Mouse (Mus musculus): ENCODE results near the gene Hoxa4. TPM values are rescaled to one million over a fixed set of nuclear protein-coding genes. Genes with fewer than 3 reads are reported as not detected.

The Hoxa4 gene
- polyA plus RNA-seq, 1 experiment from 2014 or later, result 1.4 TPM

DNA sequence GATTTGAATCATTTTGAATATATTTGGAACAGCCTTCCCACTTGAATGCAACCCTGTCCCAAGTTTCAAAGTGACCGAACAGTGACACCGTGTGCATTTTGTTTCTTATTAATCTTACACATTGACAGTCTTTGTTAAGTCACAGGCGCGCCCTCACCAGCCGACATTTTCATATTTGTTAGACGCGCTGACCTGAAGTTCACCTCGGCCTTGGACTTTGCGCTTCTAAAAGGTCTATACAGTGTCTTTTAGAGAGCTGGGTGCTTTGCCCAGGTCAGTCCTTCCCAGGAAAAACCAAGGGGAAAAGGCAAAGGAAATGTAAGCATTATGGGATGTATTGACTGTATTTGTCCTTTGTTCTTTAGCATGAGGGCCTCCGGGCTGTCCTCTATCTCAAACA, 3.1 kb upstream of the Hoxa4 start:
- Histone ChIP-seq H3K9me3 (ENCODE audit: low read length) (no peaks in the 10 kb centered on the region), H3K4me3 (ENCODE audit: low read length) (no peak overlapping the region), H3K9ac (replicated peaks; ENCODE audit: low read length) (no peak overlapping the region), H3K36me3 (ENCODE audit: insufficient read depth, low read length) (no peaks in the 10 kb centered on the region), H3K4me1 (ENCODE audit: insufficient read depth, low read length) (peaks cover 88% of the 10 kb centered on the region), H3K27me3 (ENCODE audit: insufficient read depth, low read length) (no peaks in the 10 kb centered on the region), H3K27ac (ENCODE audit: low read length) (no peak overlapping the region), H3K4me2 (replicated peaks; ENCODE audit: low read depth, low read length) (no peak overlapping the region)
- ATAC-seq (ENCODE audit: low FRiP score, low TSS enrichment), result no peak
- WGBS, result 25% methylated on average over 10 of the region's 10 CpGs

DNA sequence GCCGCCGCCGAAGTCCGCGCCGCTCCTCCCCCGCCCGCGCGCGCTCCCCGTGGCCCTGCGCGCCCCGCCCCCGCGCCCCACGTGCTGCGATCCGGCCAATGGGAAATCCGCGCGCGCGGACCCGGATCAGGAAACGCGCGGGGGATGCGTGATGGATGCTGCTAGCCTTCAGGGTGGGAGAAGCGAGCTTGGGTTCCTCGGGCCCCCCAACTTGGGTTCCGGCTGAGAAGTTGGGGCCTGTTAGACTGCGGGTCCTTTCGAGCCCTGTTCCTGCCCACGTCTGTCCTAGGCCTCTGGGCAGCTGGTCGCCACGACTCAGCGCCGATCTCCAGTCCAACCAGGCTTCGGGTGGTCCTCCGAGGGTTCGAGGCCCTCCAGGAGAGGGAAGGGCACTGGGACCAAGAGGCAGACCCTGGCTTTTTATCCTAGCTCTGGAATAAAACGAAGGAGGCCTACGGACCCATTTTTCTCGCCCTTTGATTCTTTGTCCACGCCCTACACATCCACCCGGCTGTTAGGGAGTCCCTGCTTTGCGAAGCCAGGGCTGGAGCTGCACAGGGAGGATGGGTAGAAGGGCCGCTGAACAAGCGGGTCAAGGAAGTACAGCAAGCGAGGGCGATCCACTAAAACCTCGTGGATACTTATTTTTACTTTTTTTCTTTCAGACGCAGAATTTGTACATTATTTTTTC, 452 bp upstream of the Hoxa4 start:
- WGBS, result under 1% methylated on average over 46 of the region's 55 CpGs
- Histone ChIP-seq H3K27me3 (ENCODE audit: insufficient read depth, low read length) (no peaks in the 10 kb centered on the region), H3K27ac (ENCODE audit: low read length) (peak overlapping the region; percentile 91), H3K36me3 (ENCODE audit: insufficient read depth, low read length) (0 out of 2 replicates have a peak, but pooled peaks cover 2% of the 10 kb centered on the region), H3K9me3 (ENCODE audit: low read length) (no peaks in the 10 kb centered on the region), H3K4me3 (ENCODE audit: low read length) (peak overlapping the region; percentile 66), H3K4me1 (ENCODE audit: insufficient read depth, low read length) (peaks cover 91% of the 10 kb centered on the region), H3K9ac (replicated peaks; ENCODE audit: low read length) (peak overlapping the region; percentile 77), H3K4me2 (replicated peaks; ENCODE audit: low read depth, low read length) (peak overlapping the region; percentile 97)
- ATAC-seq (ENCODE audit: low FRiP score, low TSS enrichment), result peak; percentile 54

DNA sequence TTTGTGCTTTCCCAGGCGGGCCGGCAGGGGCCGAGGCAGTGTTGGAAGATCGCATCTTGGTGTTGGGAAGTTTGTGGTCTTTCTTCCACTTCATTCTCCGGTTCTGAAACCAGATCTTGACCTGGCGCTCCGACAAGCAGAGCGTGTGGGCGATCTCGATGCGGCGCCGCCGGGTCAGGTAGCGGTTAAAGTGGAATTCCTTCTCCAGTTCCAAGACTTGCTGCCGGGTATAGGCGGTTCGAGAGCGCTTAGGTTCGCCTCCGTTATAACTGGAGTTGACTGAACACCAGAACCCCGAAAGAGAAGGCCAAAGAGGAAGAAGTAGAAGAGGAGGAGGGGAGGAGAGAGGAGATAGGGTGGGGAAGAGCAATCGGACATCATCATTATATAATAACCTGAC, 1.1 kb downstream of the Hoxa4 start:
- H3K36me3 ChIP-seq (ENCODE audit: insufficient read depth, low read length), result peaks cover 2% of the 10 kb centered on the region; the same call in 1 of the 2 replicates
- H3K4me2 ChIP-seq (replicated peaks; ENCODE audit: low read depth, low read length), result peak overlapping the region; percentile 97
- 5% methylated on average over 23 of the region's 23 CpGs for WGBS
- peak overlapping the region; percentile 95 for H3K27ac ChIP-seq (ENCODE audit: low read length)
- H3K9me3 ChIP-seq (ENCODE audit: low read length), result no peaks in the 10 kb centered on the region
- no peak for ATAC-seq (ENCODE audit: low FRiP score, low TSS enrichment)
- peak overlapping the region; percentile 93; the same call in 1 of the 2 replicates for H3K9ac ChIP-seq (replicated peaks; ENCODE audit: low read length)
- peak overlapping the region; percentile 66 for H3K4me3 ChIP-seq (ENCODE audit: low read length)
- H3K27me3 ChIP-seq (ENCODE audit: insufficient read depth, low read length), result no peaks in the 10 kb centered on the region
- peaks cover 91% of the 10 kb centered on the region for H3K4me1 ChIP-seq (ENCODE audit: insufficient read depth, low read length)

DNA sequence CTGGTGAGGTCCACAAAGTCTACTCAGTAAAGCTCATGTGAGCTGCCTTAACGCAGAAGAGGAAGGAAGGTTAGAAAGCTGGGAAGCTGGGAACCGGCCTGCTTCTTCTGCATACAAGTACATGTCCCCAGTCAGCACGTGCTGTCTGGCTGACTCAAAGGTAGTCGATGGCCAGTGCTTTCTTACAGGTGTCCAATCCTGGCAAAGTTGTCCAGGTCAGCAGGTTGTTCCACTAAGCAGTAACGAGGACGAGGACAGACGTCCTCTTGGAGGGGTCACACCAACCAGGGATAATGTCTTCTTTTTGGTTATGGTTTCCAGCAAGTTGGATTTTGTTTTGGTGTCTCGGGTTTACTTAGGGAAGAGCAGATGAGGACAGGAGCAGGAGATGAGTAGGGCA, 1.6 kb downstream of the Hoxa4 start:
- H3K27ac ChIP-seq (ENCODE audit: low read length), result peak overlapping the region; percentile 95
- peaks cover 92% of the 10 kb centered on the region for H3K4me1 ChIP-seq (ENCODE audit: insufficient read depth, low read length)
- peak overlapping the region; percentile 97 for H3K4me2 ChIP-seq (replicated peaks; ENCODE audit: low read depth, low read length)
- no peaks in the 10 kb centered on the region for H3K27me3 ChIP-seq (ENCODE audit: insufficient read depth, low read length)
- no peak for ATAC-seq (ENCODE audit: low FRiP score, low TSS enrichment)
- H3K9me3 ChIP-seq (ENCODE audit: low read length), result no peaks in the 10 kb centered on the region
- WGBS, result 29% methylated on average over 8 of the region's 8 CpGs
- peaks cover 2% of the 10 kb centered on the region; the same call in 1 of the 2 replicates for H3K36me3 ChIP-seq (ENCODE audit: insufficient read depth, low read length)
- H3K4me3 ChIP-seq (ENCODE audit: low read length), result no peak overlapping the region; the same call in 1 of the 2 replicates
- peak overlapping the region; percentile 93; the same call in 1 of the 2 replicates for H3K9ac ChIP-seq (replicated peaks; ENCODE audit: low read length)

DNA sequence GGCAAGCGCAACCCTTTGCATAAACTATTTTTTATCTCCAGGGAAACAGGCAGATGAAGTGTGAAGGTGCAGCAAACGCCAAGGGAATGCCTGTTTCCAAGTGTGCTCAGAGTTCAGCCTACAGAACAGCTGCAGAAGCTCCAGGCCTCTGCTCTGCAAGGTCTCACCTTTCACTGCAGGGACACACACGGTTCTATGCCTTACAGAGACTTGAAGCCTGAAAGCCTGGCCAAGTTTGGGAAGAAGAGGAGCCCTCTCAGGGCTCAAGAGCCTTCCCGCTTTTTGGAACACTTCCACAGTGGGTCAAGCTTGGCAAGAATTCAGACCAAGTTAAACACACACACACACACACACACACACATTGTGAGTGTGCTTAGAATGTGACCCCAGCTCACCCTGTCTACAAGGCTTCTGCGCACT, 2.4 kb downstream of the Hoxa4 start:
- peaks cover 92% of the 10 kb centered on the region for H3K4me1 ChIP-seq (ENCODE audit: insufficient read depth, low read length)
- peaks cover 2% of the 10 kb centered on the region; the same call in 1 of the 2 replicates for H3K36me3 ChIP-seq (ENCODE audit: insufficient read depth, low read length)
- H3K4me2 ChIP-seq (replicated peaks; ENCODE audit: low read depth, low read length), result 0 out of 2 replicates have a peak overlapping the region, but pooled peaks have one; percentile 12
- no peaks in the 10 kb centered on the region for H3K9me3 ChIP-seq (ENCODE audit: low read length)
- peak overlapping the region; percentile 24; the same call in 1 of the 2 replicates for H3K9ac ChIP-seq (replicated peaks; ENCODE audit: low read length)
- 29% methylated on average over 5 of the region's 5 CpGs for WGBS
- ATAC-seq (ENCODE audit: low FRiP score, low TSS enrichment), result no peak
- no peaks in the 10 kb centered on the region for H3K27me3 ChIP-seq (ENCODE audit: insufficient read depth, low read length)
- no peak overlapping the region for H3K4me3 ChIP-seq (ENCODE audit: low read length)
- H3K27ac ChIP-seq (ENCODE audit: low read length), result peak overlapping the region; percentile 95

DNA sequence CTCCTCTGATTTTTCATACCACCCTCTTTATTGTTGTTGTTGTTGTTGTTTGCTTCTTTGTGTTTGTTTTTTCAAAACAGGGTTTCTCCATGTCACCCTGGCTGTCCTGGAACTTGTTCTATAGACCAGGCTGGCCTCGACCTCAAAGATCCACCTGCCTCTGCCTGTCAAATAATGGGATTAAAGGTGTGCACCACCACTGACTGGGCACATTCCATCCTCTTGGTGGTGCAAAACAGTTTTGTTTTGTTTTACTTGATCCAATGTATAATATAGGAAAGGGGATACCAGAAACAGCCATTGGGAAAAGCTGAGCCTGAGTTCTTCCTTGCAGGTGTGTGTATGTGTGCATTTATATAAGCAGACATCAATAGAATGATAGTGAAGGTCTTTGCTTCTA, 5.1 kb downstream of the Hoxa4 start:
- Histone ChIP-seq H3K9ac (replicated peaks; ENCODE audit: low read length) (no peak overlapping the region), H3K4me2 (replicated peaks; ENCODE audit: low read depth, low read length) (no peak overlapping the region), H3K27ac (ENCODE audit: low read length) (no peak overlapping the region), H3K36me3 (ENCODE audit: insufficient read depth, low read length) (peaks cover 2% of the 10 kb centered on the region; the same call in 1 of the 2 replicates), H3K4me1 (ENCODE audit: insufficient read depth, low read length) (peaks cover 97% of the 10 kb centered on the region), H3K9me3 (ENCODE audit: low read length) (no peaks in the 10 kb centered on the region), H3K27me3 (ENCODE audit: insufficient read depth, low read length) (no peaks in the 10 kb centered on the region), H3K4me3 (ENCODE audit: low read length) (no peak overlapping the region)
- WGBS, result 64% methylated on average over 1 of the region's 1 CpGs
- ATAC-seq (ENCODE audit: low FRiP score, low TSS enrichment), result no peak

DNA sequence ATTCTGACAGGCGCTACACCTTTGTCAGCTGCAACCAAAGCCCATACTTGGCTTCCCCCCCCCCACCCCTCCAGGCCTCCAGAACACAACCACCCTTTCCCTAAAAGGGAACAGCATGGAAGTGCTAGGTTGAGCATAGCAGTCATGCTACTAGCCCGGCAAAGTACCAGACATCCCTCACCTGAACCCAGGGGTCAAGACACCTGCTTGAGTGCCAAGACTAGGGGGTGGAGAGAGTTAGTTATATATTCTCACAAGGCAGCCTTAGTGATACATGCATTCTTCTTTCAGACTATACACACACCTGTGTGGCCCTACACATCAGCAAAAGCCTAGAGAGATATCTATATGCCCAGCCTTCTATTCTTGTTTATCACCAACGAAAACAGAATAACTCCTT, 5.7 kb downstream of the Hoxa4 start:
- H3K4me2 ChIP-seq (replicated peaks; ENCODE audit: low read depth, low read length), result peak overlapping the region; percentile 44
- H3K36me3 ChIP-seq (ENCODE audit: insufficient read depth, low read length), result peaks cover 2% of the 10 kb centered on the region; the same call in 1 of the 2 replicates
- H3K9ac ChIP-seq (replicated peaks; ENCODE audit: low read length), result no peak overlapping the region
- H3K27me3 ChIP-seq (ENCODE audit: insufficient read depth, low read length), result no peaks in the 10 kb centered on the region
- H3K4me1 ChIP-seq (ENCODE audit: insufficient read depth, low read length), result peaks cover 99% of the 10 kb centered on the region
- no peaks in the 10 kb centered on the region for H3K9me3 ChIP-seq (ENCODE audit: low read length)
- 30% methylated on average over 3 of the region's 3 CpGs for WGBS
- H3K27ac ChIP-seq (ENCODE audit: low read length), result peak overlapping the region; percentile 97; the same call in 1 of the 2 replicates
- no peak for ATAC-seq (ENCODE audit: low FRiP score, low TSS enrichment)
- H3K4me3 ChIP-seq (ENCODE audit: low read length), result no peak overlapping the region

DNA sequence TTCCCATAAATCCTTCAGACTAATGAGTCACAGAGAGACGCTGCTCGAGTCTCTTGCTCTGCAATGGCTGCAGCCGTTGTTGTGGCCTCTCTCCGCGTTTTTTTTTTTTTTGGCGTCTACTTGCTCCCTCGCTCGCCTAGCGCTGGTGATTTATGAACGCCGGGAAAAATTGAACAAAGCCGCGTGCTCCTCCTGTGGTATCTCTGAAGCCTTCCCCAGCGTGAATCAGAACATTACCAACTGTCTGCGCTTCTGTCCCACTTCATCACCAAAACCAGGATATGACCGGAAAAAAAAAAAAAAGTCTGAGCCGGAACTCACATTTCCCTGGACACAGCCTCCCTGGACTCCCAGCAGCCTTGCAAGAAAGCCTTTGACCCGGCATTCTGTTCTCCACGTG, 6.3 kb downstream of the Hoxa4 start:
- no peak for ATAC-seq (ENCODE audit: low FRiP score, low TSS enrichment)
- peak overlapping the region; percentile 20 for H3K9ac ChIP-seq (replicated peaks; ENCODE audit: low read length)
- H3K4me3 ChIP-seq (ENCODE audit: low read length), result no peak overlapping the region
- peaks cover 2% of the 10 kb centered on the region; the same call in 1 of the 2 replicates for H3K36me3 ChIP-seq (ENCODE audit: insufficient read depth, low read length)
- no peaks in the 10 kb centered on the region for H3K27me3 ChIP-seq (ENCODE audit: insufficient read depth, low read length)
- no peaks in the 10 kb centered on the region for H3K9me3 ChIP-seq (ENCODE audit: low read length)
- peak overlapping the region; percentile 97 for H3K27ac ChIP-seq (ENCODE audit: low read length)
- peak overlapping the region; percentile 44 for H3K4me2 ChIP-seq (replicated peaks; ENCODE audit: low read depth, low read length)
- WGBS, result 2% methylated on average over 19 of the region's 19 CpGs
- H3K4me1 ChIP-seq (ENCODE audit: insufficient read depth, low read length), result peaks cover 99% of the 10 kb centered on the region

DNA sequence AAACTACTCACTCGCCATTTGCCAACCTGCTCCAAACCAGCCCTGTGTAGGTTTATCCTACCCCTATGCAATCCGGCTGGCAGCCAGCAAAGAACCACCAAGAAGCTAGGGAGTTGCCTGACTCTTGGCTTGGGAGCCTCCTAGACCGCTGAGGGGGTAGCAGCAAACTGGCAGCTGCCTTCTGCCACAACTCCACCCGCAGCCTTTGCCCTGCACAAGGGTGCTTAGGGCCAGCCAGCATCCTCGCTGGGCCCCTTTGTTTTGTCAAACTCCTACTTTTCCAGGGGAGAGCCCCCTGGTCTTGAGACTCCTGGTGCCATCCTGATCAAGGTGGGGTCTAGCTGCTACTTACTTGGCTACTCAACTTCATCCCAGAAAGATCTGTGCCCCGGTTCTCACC, 6.9 kb downstream of the Hoxa4 start:
- Histone ChIP-seq H3K9ac (replicated peaks; ENCODE audit: low read length) (peak overlapping the region; percentile 39), H3K36me3 (ENCODE audit: insufficient read depth, low read length) (peaks cover 2% of the 10 kb centered on the region; the same call in 1 of the 2 replicates), H3K27ac (ENCODE audit: low read length) (peak overlapping the region; percentile 97), H3K9me3 (ENCODE audit: low read length) (no peaks in the 10 kb centered on the region), H3K4me2 (replicated peaks; ENCODE audit: low read depth, low read length) (peak overlapping the region; percentile 44), H3K4me1 (ENCODE audit: insufficient read depth, low read length) (peaks cover 99% of the 10 kb centered on the region), H3K4me3 (ENCODE audit: low read length) (no peak overlapping the region), H3K27me3 (ENCODE audit: insufficient read depth, low read length) (no peaks in the 10 kb centered on the region)
- WGBS, result 25% methylated on average over 6 of the region's 6 CpGs
- no peak for ATAC-seq (ENCODE audit: low FRiP score, low TSS enrichment)

Measured in kidney, embryonic 16.5 days (tissue).